Mouse (Mus musculus) c-Kit-negative CD71-positive TER-119-positive erythroid progenitor cells, embryonic 14.5 days (primary cell): ENCODE results near the gene Ptpn13.

Experiments
- DNase-seq: peaks from one replicate; pipeline ENCODE4 v3.0.0-alpha.2; 2013; ENCODE audit warnings: low read depth, low spot score

The Ptpn13 gene

DNA sequence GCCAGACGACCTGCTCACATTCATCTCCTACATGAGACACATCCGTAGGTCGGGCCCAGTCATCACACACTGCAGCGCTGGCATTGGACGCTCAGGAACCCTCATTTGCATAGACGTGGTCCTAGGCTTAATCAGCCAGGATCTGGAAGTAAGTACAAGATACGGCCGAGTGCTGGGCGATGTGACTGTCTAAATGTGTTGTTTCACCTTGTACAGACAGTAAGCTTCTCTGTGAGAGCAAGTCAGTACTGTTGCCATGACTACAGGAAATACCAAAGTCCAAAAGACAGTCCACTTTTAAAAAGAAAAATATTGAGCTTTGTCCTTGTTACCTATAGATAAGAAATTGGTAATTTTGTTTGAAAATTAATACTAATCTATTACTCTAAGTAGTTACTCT is 168.6 kb downstream of the Ptpn13 start:
- no peak for DNase-seq

GRCm38 (mm10) chr5:103595394-103596226 is 170.6 kb downstream of the Ptpn13 start:
- no peak for DNase-seq

GRCm38 (mm10) chr5:103596467-103597146 is 171.6 kb downstream of the Ptpn13 start:
- DNase-seq, result no peak

- DNase-seq, result no peak
Observed at GRCm38 (mm10) chr5:103597604-103598003, 172.6 kb downstream of the Ptpn13 start.

DNA sequence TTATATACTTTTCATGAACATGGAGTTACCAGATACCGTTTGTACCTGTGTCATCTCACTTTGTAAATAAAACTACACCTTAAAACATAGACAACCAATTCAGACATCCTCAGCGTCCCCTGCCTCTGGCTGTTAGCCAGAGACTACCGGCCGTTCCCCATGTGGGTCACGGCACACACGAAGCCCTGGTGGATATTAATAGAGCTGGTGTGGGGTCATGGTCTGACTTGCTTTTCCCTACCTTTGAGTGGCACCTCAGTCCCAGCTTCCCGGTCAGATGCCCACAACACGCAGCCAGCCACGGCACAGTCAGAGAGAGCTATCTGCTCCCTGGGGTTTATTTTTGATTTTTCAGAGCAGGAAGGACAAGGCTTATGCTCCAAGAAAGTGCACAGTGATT is 173.3 kb downstream of the Ptpn13 start:
- DNase-seq, result no peak

- DNase-seq, result no peak
Observed at GRCm38 (mm10) chr5:103598881-103599280, 173.9 kb downstream of the Ptpn13 start.

DNA sequence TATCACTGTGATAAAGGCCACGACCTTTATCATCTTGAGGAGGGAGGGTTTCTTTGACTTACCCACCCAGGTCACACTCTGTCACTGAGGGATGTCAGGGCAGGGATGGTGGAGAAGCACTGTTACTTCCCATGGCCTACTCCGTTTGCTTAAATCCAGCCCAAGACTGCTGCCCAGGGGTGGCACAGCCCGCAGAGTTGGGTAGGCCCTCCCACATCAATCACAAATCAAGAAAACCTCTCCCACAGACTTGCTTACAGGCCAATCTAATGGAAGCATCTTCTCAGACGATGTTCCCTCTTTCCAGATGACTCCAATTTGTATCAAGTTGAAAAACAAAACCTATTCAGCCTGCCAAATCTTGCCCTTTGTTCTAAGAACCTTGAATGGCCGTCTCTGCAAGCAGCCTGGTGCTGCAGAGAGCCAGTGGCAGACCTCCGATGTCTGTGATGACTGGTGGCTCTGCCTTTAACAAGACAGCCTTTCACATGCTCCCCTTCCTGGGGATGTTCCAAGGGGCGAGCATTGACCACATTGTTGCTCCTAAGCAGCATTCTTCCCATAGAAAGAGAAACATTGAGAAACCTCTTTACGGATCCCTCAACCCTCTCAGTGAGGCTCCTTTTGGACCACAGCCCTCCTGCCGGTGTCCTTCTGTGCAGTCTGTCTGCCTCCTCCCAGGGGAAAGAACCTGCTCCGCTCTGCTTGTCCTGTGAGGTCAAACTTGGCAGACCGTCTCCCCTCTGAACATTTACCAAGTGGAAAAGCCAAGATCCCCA is 178.3 kb downstream of the Ptpn13 start:
- no peak for DNase-seq

GRCm38 (mm10) chr5:103605707-103606106 is 180.7 kb downstream of the Ptpn13 start:
- no peak for DNase-seq

GRCm38 (mm10) chr5:103610148-103610547 is 185.2 kb downstream of the Ptpn13 start:
- DNase-seq, result no peak

DNA sequence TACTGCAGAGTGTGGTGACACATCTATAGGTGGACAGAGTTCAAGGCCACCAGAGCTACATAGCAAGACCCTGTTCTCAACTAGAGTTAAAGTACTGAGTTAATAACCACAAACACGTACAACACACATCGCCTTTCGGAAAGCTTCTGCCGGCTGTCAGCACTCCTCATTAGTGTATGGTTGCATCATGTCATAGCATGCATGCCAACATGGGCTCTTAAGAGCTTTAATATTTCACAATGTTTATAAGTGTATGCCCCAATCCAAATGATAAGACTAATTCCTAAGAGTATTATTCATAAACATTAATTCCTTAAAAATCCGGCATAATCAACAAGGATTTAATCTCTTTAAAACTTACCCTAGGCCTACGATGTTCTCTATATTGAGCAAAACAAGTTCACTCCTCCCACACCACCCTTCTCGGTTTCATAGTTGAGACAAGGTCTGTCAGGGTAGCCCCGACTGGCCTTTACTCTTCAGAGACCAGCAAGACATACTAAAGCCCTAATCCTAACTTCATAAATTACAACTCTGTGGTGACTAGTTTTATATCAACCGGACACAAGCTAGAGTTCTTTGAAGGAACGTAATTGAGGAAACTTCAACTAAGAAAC is 186.0 kb downstream of the Ptpn13 start:
- no peak for DNase-seq

GRCm38 (mm10) chr5:103612316-103612715 is 187.3 kb downstream of the Ptpn13 start:
- no peak for DNase-seq

DNA sequence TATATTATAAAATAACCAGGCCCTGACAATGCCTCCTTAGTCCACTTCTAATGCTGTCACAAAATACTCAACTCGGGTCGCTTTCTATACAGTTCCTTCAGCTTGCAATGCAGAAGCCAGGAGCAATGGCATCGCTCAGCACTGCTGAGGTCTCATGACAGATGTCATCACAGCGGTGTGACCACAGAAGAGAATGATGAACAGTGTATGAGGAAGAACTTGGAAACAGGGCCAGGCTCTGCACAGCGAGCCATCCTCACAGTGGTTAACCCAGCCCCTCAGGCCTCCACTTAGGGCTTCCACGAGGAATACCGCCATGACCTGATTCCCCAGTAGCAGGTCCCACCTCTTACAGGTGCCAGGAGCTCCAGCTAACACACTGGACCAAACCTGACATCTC is 189.4 kb downstream of the Ptpn13 start:
- no peak for DNase-seq

DNA sequence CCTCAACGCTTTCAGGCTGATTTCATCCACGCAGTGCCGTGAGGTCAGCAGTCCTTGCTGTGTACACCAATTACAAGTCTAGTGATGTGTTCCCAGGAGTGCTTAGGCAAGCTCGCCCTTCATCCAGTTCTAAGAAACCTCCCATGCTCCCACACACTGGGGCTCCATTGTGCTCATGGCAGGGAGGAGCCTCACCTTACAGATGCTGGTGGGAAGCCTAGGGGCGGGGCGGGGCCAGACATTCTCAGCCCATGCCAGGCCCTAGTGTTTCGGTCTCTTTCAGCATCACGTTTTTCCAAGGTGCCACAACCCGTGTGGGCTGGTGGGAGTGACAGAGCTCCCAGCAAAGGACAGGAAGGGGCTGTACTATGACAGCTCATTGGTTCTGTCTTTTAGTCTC is 192.2 kb downstream of the Ptpn13 start:
- DNase-seq, result no peak

GRCm38 (mm10) chr5:103620301-103620973 is 195.4 kb downstream of the Ptpn13 start:
- no peak for DNase-seq

- DNase-seq, result no peak
Observed at GRCm38 (mm10) chr5:103622321-103622720, 197.3 kb downstream of the Ptpn13 start.

GRCm38 (mm10) chr5:103624831-103625230 is 199.8 kb downstream of the Ptpn13 start:
- DNase-seq, result no peak

GRCm38 (mm10) chr5:103628499-103628898 is 203.5 kb downstream of the Ptpn13 start:
- no peak for DNase-seq

DNA sequence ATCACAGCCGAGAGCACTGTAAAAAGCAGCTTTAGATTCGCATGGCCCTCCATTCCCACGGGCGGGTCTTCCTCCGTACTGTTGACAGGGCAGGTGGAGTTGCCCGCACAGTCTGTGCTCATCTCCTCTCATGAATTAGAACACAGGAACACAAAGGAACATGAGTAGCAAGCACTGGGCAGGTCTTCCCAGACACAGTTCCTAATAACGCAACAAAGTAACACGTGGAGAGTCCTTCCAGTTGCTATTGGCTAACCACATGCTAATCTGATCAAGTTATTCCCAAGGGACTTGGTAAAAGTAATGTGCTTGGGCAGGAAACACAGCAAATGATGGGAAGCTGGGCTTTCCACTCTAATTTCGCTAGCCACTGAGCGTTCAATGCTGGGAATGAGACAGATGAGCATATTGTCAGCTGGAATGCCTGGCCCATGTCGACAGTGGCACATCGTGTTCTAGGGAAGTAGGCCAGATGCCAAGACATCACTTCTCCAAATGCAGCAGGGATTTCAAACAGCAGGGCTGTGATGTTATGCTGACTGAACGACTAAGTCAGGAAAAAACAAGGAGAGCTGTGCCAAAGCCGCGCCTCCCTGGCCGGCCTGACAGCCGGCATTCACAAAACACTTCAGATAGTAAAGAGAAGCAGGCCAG is 204.2 kb downstream of the Ptpn13 start, which contains the start of gene Slc10a6:
Gene Slc10a6 (minus strand): TSS at position 293 of the 654 bp plus-strand sequence.
- DNase-seq, result no peak

- DNase-seq, result no peak
Observed at GRCm38 (mm10) chr5:103629854-103630580, 205.0 kb downstream of the Ptpn13 start.

DNA sequence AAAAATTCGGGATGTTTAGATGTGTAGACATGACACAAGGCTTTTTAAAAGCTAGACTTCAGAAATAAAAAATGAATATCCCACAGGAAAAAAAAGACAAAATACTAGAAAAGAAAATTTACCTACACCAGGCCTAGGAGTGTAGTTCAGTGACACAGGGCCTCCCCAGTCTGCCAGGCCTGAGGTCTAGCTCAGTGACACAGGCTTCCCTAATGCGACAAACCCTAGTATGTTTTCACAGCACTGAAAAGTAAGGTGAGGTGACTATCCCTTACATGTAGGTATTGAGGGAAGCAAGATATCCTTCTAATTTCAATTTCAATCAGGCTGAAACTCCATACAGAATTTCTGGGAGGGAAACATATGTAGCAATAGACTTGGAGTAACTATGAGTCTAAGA is 212.2 kb downstream of the Ptpn13 start:
- DNase-seq, result no peak
